8 mouse cellular contexts compared by ENCODE assay signal in genomic region chr13:21833461-21833860, GRCm38 (mm10). TPM values are rescaled to one million over a fixed set of nuclear protein-coding genes. Genes with fewer than 3 reads are reported as not detected.
DNase-seq lines count a peak whose midpoint lies in the region; ATAC-seq lines count a peak whose summit lies in the region.
"Not testable (repeated sequence)": the region's sequence is repeated elsewhere in the genome, so short reads cannot be mapped to it uniquely, and the experiment has no call there.

Hist1h2ap (minus strand) TSS chr13:21833507.
Hist1h2br (plus strand) TSS chr13:21833743.

- H3K9ac ChIP-seq in forebrain, embryonic 11.5 days (ENCODE audit: low read length); heart, embryonic 11.5 days (ENCODE audit: low read depth, low read length); hindbrain, embryonic 15.5 days; liver, embryonic 13.5 days; midbrain, embryonic 15.5 days: not testable (repeated sequence)

- ATAC-seq in forebrain, embryonic 11.5 days (replicated peaks; ENCODE audit: low FRiP score), result peak; percentile 93
- peak; percentile 89 for ATAC-seq in heart, embryonic 11.5 days (replicated peaks; ENCODE audit: insufficient number of reproducible peaks, low FRiP score, low TSS enrichment)
- ATAC-seq in hindbrain, embryonic 15.5 days (ENCODE audit: low FRiP score, low read depth), result peak; percentile 98
- ATAC-seq in liver, embryonic 13.5 days (ENCODE audit: low read depth), result peak; percentile 84
- peak; percentile 97 for ATAC-seq in midbrain, embryonic 15.5 days (replicated peaks)

- H3K4me3 ChIP-seq in forebrain, embryonic 11.5 days (ENCODE audit: low read depth, low read length); heart, embryonic 11.5 days (ENCODE audit: low read depth, low read length); hindbrain, embryonic 15.5 days; liver, embryonic 13.5 days (replicated peaks); midbrain, embryonic 15.5 days: not testable (repeated sequence)

- H3K36me3 ChIP-seq in forebrain, embryonic 11.5 days (ENCODE audit: control insufficient read depth, insufficient read depth, low read length); heart, embryonic 11.5 days (ENCODE audit: control insufficient read depth, insufficient read depth, low read length); hindbrain, embryonic 15.5 days; liver, embryonic 13.5 days; midbrain, embryonic 15.5 days (replicated peaks): not testable (repeated sequence)

- not testable (repeated sequence) for H3K27ac ChIP-seq in forebrain, embryonic 11.5 days (ENCODE audit: low read depth, low read length); heart, embryonic 11.5 days (ENCODE audit: low read depth, low read length); hindbrain, embryonic 15.5 days (replicated peaks); liver, embryonic 13.5 days; midbrain, embryonic 15.5 days

- H3K4me2 ChIP-seq in forebrain, embryonic 11.5 days (ENCODE audit: low read depth, low read length, severe bottlenecking); heart, embryonic 11.5 days; hindbrain, embryonic 15.5 days; liver, embryonic 13.5 days; midbrain, embryonic 15.5 days: not testable (repeated sequence)

- not testable (repeated sequence) for DNase-seq in adrenal gland, postnatal 10 days; forebrain, embryonic 11.5 days (ENCODE audit: low spot score); layer of hippocampus, postnatal 25 days (ENCODE audit: extremely low spot score in 1 of 2, low spot score in 1 of 2); liver, embryonic 13.5 days; thymus, postnatal 0 days (ENCODE audit: low spot score)

- not testable (repeated sequence) for H3K9me3 ChIP-seq in forebrain, embryonic 11.5 days (ENCODE audit: control insufficient read depth, low read length); heart, embryonic 11.5 days (replicated peaks; ENCODE audit: control insufficient read depth, low read length); hindbrain, embryonic 15.5 days; liver, embryonic 13.5 days (replicated peaks); midbrain, embryonic 15.5 days

- not testable (repeated sequence) for H3K27me3 ChIP-seq in forebrain, embryonic 11.5 days (ENCODE audit: control insufficient read depth, insufficient read depth, low read length); heart, embryonic 11.5 days (ENCODE audit: control insufficient read depth, insufficient read depth, low read length); hindbrain, embryonic 15.5 days; liver, embryonic 13.5 days; midbrain, embryonic 15.5 days (replicated peaks)

- not testable (repeated sequence) for H3K4me1 ChIP-seq in forebrain, embryonic 11.5 days (replicated peaks; ENCODE audit: control insufficient read depth, insufficient read depth, low read length); heart, embryonic 11.5 days (ENCODE audit: control insufficient read depth, insufficient read depth, low read length); hindbrain, embryonic 15.5 days (replicated peaks); midbrain, embryonic 15.5 days
- H3K4me1 ChIP-seq in liver, embryonic 13.5 days (replicated peaks), result peaks cover 19% of the 10 kb centered on the region

- WGBS in forebrain, embryonic 11.5 days, result no CpG with 5 or more reads among the region's 24 CpGs
- no CpG with 5 or more reads among the region's 24 CpGs for WGBS in heart, embryonic 11.5 days (ENCODE audit: insufficient replicate concordance)
- no CpG with 5 or more reads among the region's 24 CpGs for WGBS in hindbrain, embryonic 15.5 days
- no CpG with 5 or more reads among the region's 24 CpGs for WGBS in liver, embryonic 13.5 days (ENCODE audit: insufficient replicate concordance)
- no CpG with 5 or more reads among the region's 24 CpGs for WGBS in midbrain, embryonic 15.5 days

RNA-seq across cellular contexts. Expression of gene Hist1h2ap, which starts in this region (rescaled TPM):
- 100 to 1,000 TPM; 430 to 536 TPM for total RNA-seq in adrenal gland, postnatal 10 days (2021)
- 5,982 and 6,086 TPM in 2 replicates for polyA plus RNA-seq in forebrain, embryonic 11.5 days (2014; fragmentation: Nextera tagmentation; extraction: Ambion mirVana)
- 2,147 and 2,559 TPM in 2 replicates for polyA plus RNA-seq in heart, embryonic 11.5 days (2014; fragmentation: Nextera tagmentation; extraction: Ambion mirVana)
- polyA plus RNA-seq in hindbrain, embryonic 15.5 days (2015; fragmentation: Nextera tagmentation; extraction: Ambion mirVana), result 669 and 801 TPM in 2 replicates
- total RNA-seq in layer of hippocampus, postnatal 25 days (2021), result 10 to 100 TPM; 16.2 to 31.8 TPM
- 4,833 and 5,264 TPM in 2 replicates for polyA plus RNA-seq in liver, embryonic 13.5 days (2015; fragmentation: Nextera tagmentation; extraction: Ambion mirVana)
- 432 and 476 TPM in 2 replicates for polyA plus RNA-seq in midbrain, embryonic 15.5 days (2015; fragmentation: Nextera tagmentation; extraction: Ambion mirVana)
- polyA plus RNA-seq in thymus, postnatal 0 days (2015; fragmentation: Nextera tagmentation; extraction: Ambion mirVana), result 10,793 and 11,737 TPM in 2 replicates

RNA-seq across cellular contexts. Expression of gene Hist1h2br, which starts in this region (rescaled TPM):
- 100 to 1,000 TPM; 207 to 269 TPM for total RNA-seq in adrenal gland, postnatal 10 days (2021)
- polyA plus RNA-seq in forebrain, embryonic 11.5 days (2014; fragmentation: Nextera tagmentation; extraction: Ambion mirVana), result 22.4 and 27.2 TPM in 2 replicates
- polyA plus RNA-seq in heart, embryonic 11.5 days (2014; fragmentation: Nextera tagmentation; extraction: Ambion mirVana), result 10.3 and 12.3 TPM in 2 replicates
- 4.7 and 7.1 TPM in 2 replicates for polyA plus RNA-seq in hindbrain, embryonic 15.5 days (2015; fragmentation: Nextera tagmentation; extraction: Ambion mirVana)
- total RNA-seq in layer of hippocampus, postnatal 25 days (2021), result 10 to 100 TPM; 42.1 to 57.8 TPM
- 22.5 and 35.7 TPM in 2 replicates for polyA plus RNA-seq in liver, embryonic 13.5 days (2015; fragmentation: Nextera tagmentation; extraction: Ambion mirVana)
- 4.0 and 4.1 TPM in 2 replicates for polyA plus RNA-seq in midbrain, embryonic 15.5 days (2015; fragmentation: Nextera tagmentation; extraction: Ambion mirVana)
- 64.8 and 86.2 TPM in 2 replicates for polyA plus RNA-seq in thymus, postnatal 0 days (2015; fragmentation: Nextera tagmentation; extraction: Ambion mirVana)

Comparison
In these comparisons a context has a peak if more than half of its experiments do, and no peak if none do; other contexts are left out.
1. RNA of gene Hist1h2ap (total RNA-seq): 430 to 536 TPM in adrenal gland, postnatal 10 days; 16.2 to 31.8 TPM in layer of hippocampus, postnatal 25 days; every median in the first group is over 10 times any median in the second.
2. Peak in every context shown above with its lines, with median percentiles within 50 percentile points of each other: ATAC-seq.